Mouse (Mus musculus): Measurements from ENCODE around the gene Galnt7. TPM values are rescaled to one million over a fixed set of nuclear protein-coding genes. Genes with fewer than 3 reads are reported as not detected.
"Not testable (repeated sequence)": the region's sequence is repeated elsewhere in the genome, so short reads cannot be mapped to it uniquely, and the experiment has no call there.

Gene Galnt7
- polyA plus RNA-seq, 2 experiments = 2.5 to 4.4 TPM

- not testable (repeated sequence) for H3K9me3 ChIP-seq (ENCODE audit: control insufficient read depth, low read length); ATAC-seq (ENCODE audit: insufficient read depth); DNase-seq (ENCODE audit: low read depth in 3 of 3, low spot score in 3 of 3); H3K27me3 ChIP-seq (ENCODE audit: control insufficient read depth, insufficient read depth, low read length)
- peak overlapping the region; percentile 100 for H3K9ac ChIP-seq (replicated peaks)
- WGBS (ENCODE audit: insufficient replicate concordance) = 3% methylated on average over 10 of the region's 10 CpGs
- H3K36me3 ChIP-seq (replicated peaks; ENCODE audit: control insufficient read depth, insufficient read depth, low read depth) = peaks cover 49% of the 10 kb centered on the region
- peak overlapping the region; percentile 88 for H3K4me2 ChIP-seq (ENCODE audit: low read depth)
- peak; percentile 35; the same call in 1 of the 2 replicates for TF ChIP-seq EP300 (IDR thresholded peaks at IDR 0.05; ENCODE audit: low read depth)
- peak overlapping the region; percentile 84 to 100 for H3K4me3 ChIP-seq (ENCODE audit: insufficient read depth in 1 of 2, low read depth in 2 of 2, low read length in 2 of 2)
- peak overlapping the region; percentile 99 for H3K27ac ChIP-seq
- H3K4me1 ChIP-seq (replicated peaks; ENCODE audit: control insufficient read depth in 2 of 2, insufficient read depth in 2 of 2, low read length in 1 of 2) = peaks cover 8 to 12% of the 10 kb centered on the region in 2 experiments; a peak in 3 of 4 replicates
These were observed 139.6 kb downstream of the Galnt7 start for GRCm38 (mm10) chr8:57513178-57513661.

GRCm38 (mm10) chr8:57512141-57513056 lies 140.4 kb downstream of the Galnt7 start:
- DNase-seq (ENCODE audit: low read depth in 3 of 3, low spot score in 3 of 3) (no peak), ATAC-seq (ENCODE audit: insufficient read depth) (peak; percentile 54)
- H3K4me3 ChIP-seq (ENCODE audit: insufficient read depth in 1 of 2, low read depth in 2 of 2, low read length in 2 of 2) = peak overlapping the region; percentile 84 to 100

DNA sequence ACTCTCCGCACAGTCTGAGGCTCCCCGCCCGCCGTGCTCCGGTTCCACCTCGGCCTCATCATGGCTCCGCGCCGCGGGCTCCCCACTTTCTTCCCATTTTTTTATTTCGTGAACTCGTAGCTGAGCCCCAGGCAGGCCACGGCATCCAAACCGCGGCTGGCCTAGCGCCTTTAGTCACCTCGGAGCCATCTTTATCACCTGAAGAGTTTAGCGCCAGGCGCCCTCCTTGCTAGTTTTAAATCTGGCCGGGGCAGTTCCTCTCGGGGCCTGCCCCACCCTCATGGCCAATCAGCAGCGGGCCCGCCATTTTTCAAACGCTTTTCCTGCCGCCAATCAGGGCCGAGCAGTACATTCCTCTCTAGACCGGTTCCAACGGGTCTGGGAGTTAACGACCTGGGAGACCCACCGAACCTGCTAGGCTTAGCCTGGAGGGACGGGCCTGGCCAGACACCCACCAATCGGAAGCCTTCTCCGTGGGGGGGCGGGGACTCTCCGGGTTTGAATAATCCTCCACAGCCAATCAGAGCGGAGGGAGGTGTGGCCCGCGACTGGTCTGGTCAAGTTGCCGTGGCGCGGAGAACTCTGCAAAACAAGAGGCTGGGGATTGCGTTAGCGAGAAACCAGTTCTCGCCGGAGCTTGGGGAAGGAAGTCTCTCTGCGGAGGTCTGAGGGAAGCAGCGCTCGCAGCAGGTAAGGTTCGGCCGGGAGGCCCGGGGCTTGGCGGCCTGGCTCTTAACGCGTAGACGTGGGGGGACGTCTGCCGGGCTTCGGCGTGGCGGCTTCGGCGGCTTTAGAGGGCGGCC lies 141.3 kb downstream of the Galnt7 start, which contains the start of gene Hmgb2:
TSS of gene Hmgb2 (plus strand) at position 592 of the 803 bp plus-strand sequence.
- DNase-seq (ENCODE audit: low read depth in 3 of 3, low spot score in 3 of 3) (peak; percentile 100), ATAC-seq (ENCODE audit: insufficient read depth) (peak; percentile 99)
- peak within 1 kb of the TSS; percentile 100 for H3K9ac ChIP-seq (replicated peaks)
- peak within 1 kb of the TSS; percentile 99 for H3K27ac ChIP-seq
- H3K4me2 ChIP-seq (ENCODE audit: low read depth) = peak within 1 kb of the TSS; percentile 96
- no peaks in the 10 kb centered on the region for H3K27me3 ChIP-seq (ENCODE audit: control insufficient read depth, insufficient read depth, low read length)
- no peaks in the 10 kb centered on the region for H3K9me3 ChIP-seq (ENCODE audit: control insufficient read depth, low read length)
- TF ChIP-seq CTCF (IDR thresholded peaks at IDR 0.05; ENCODE audit: low read depth) (no peak), EP300 (IDR thresholded peaks at IDR 0.05; ENCODE audit: low read depth) (peak; percentile 82)
- peaks cover 34% of the 10 kb centered on the region for H3K36me3 ChIP-seq (replicated peaks; ENCODE audit: control insufficient read depth, insufficient read depth, low read depth)
- peak within 1 kb of the TSS; percentile 84 to 100 for H3K4me3 ChIP-seq (ENCODE audit: insufficient read depth in 1 of 2, low read depth in 2 of 2, low read length in 2 of 2)
- under 1% methylated on average over 63 of the region's 63 CpGs for WGBS (ENCODE audit: insufficient replicate concordance)
- peaks cover 8 to 12% of the 10 kb centered on the region in 2 experiments; a peak in 3 of 4 replicates for H3K4me1 ChIP-seq (replicated peaks; ENCODE audit: control insufficient read depth in 2 of 2, insufficient read depth in 2 of 2, low read length in 1 of 2)

More at GRCm38 (mm10) chr8:57512141-57513056, 140.4 kb downstream of the Galnt7 start:
- Histone ChIP-seq H3K4me1 (replicated peaks; ENCODE audit: control insufficient read depth in 2 of 2, insufficient read depth in 2 of 2, low read length in 1 of 2) (peaks cover 8 to 12% of the 10 kb centered on the region in 2 experiments; a peak in 3 of 4 replicates), H3K36me3 (replicated peaks; ENCODE audit: control insufficient read depth, insufficient read depth, low read depth) (peaks cover 41% of the 10 kb centered on the region), H3K9me3 (ENCODE audit: control insufficient read depth, low read length) (no peaks in the 10 kb centered on the region), H3K27me3 (ENCODE audit: control insufficient read depth, insufficient read depth, low read length) (no peaks in the 10 kb centered on the region), H3K27ac (peak overlapping the region; percentile 99), H3K4me2 (ENCODE audit: low read depth) (peak overlapping the region; percentile 88), H3K9ac (replicated peaks) (peak overlapping the region; percentile 100)
- TF ChIP-seq EP300 (IDR thresholded peaks at IDR 0.05; ENCODE audit: low read depth) (no peak), CTCF (IDR thresholded peaks at IDR 0.05; ENCODE audit: low read depth) (no peak)
- under 1% methylated on average over 80 of the region's 96 CpGs for WGBS (ENCODE audit: insufficient replicate concordance)

DNA sequence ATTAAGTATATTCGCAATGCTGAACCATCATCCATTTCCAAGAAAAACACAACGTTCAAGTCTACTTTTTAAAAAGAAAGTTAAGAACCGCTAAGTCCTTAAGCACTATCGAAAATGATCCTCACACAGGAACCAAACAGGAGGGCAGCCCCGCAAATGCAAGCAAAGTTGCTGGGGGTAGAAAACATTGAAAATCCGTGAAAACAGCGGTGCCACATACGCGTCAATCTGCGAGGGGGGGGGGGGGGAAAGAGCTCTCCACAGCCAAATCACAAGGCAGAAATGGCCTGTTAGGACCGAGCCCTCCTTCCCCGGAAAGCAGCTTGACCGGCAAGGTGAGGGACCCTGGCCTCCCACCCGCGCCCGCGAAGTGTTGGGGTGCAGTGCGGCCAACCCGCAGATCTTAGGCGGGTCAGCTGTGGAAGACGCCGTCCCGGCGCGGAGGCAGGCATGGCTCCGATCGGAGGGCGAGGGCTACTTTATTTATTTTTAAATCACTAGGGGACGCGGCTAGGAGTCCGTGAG lies 142.0 kb downstream of the Galnt7 start:
- WGBS (ENCODE audit: insufficient replicate concordance) = 3% methylated on average over 31 of the region's 31 CpGs
- H3K4me2 ChIP-seq (ENCODE audit: low read depth) = peak overlapping the region; percentile 96
- DNase-seq (ENCODE audit: low read depth in 3 of 3, low spot score in 3 of 3) (no peak), ATAC-seq (ENCODE audit: insufficient read depth) (no peak; the same call in 1 of the 2 replicates)
- no peaks in the 10 kb centered on the region for H3K27me3 ChIP-seq (ENCODE audit: control insufficient read depth, insufficient read depth, low read length)
- no peak for TF ChIP-seq EP300 (IDR thresholded peaks at IDR 0.05; ENCODE audit: low read depth)
- TF ChIP-seq CTCF (IDR thresholded peaks at IDR 0.05; ENCODE audit: low read depth) = no peak
- H3K27ac ChIP-seq = peak overlapping the region; percentile 86
- H3K4me3 ChIP-seq (ENCODE audit: insufficient read depth in 1 of 2, low read depth in 2 of 2, low read length in 2 of 2) = peak overlapping the region; percentile 71 to 100
- H3K4me1 ChIP-seq (replicated peaks; ENCODE audit: control insufficient read depth in 2 of 2, insufficient read depth in 2 of 2, low read length in 1 of 2) = peaks cover 12 to 15% of the 10 kb centered on the region in 2 experiments
- peaks cover 27% of the 10 kb centered on the region for H3K36me3 ChIP-seq (replicated peaks; ENCODE audit: control insufficient read depth, insufficient read depth, low read depth)
- no peaks in the 10 kb centered on the region for H3K9me3 ChIP-seq (ENCODE audit: control insufficient read depth, low read length)
- peak overlapping the region; percentile 87 for H3K9ac ChIP-seq (replicated peaks)
